7 mouse cellular contexts compared by ENCODE assay signal in the genomic region with DNA sequence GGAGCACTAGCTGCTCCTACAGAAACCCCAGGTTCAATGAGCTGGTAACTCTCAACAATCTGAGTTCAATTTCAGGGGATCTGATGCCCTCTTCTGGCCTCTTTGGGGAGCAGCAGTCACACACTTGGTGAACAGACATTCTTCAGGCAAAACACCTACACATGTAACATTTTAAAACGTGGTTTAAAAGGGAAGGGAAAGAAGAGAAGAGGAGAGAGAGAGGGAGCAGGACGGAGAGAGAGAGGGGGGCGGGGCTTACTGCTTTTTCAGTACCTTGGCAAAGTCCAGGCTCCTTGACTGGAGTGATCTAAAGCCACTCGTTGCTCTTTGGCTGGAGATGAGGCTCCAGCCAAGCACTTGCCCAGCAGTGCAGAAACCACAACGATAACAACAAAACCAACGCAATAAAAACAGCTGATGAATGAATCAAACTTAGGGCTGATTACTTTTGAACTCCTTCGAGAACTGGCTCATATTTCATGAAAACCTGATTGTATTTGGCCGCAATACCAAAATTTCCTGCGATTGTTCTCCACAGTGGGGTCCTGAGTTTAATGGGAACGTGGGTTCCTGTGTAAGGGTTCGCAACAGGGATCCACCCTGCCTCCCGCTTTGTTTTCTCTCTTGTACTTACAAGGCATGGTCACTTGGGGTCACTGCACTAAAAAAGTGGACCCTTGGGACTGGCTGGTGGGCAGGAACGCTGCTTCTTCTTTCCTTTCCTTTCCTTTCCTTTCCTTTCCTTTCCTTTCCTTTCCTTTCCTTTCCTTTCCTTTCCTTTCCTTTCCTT. TPM values are rescaled to one million over a fixed set of nuclear protein-coding genes. Genes with fewer than 3 reads are reported as not detected.
DNase-seq lines count a peak whose midpoint lies in the region; ATAC-seq and TF ChIP-seq lines count a peak whose summit lies in the region.

No protein-coding gene starts in this region.

- H3K79me2 ChIP-seq in CH12.LX (replicated peaks; ENCODE audit: control insufficient read depth, extremely low read depth, insufficient read depth, poor library complexity, severe bottlenecking): no peaks in the 10 kb centered on the region

- 36% methylated on average over 13 of the region's 13 CpGs for WGBS in liver, embryonic 12.5 days (ENCODE audit: insufficient replicate concordance)

- no peak overlapping the region for H3K9ac ChIP-seq in CH12.LX (ENCODE audit: insufficient read depth, low read depth)
- H3K9ac ChIP-seq in liver, embryonic 12.5 days: peak overlapping the region; percentile 33

- H3K9me3 ChIP-seq in CH12.LX (replicated peaks; ENCODE audit: low read length): no peaks in the 10 kb centered on the region
- H3K9me3 ChIP-seq in liver, embryonic 12.5 days (replicated peaks): no peaks in the 10 kb centered on the region

- peak overlapping the region; percentile 11; the same call in 1 of the 2 replicates for H3K4me2 ChIP-seq in CH12.LX (ENCODE audit: insufficient read depth, low read depth, poor library complexity, severe bottlenecking)
- H3K4me2 ChIP-seq in liver, embryonic 12.5 days: peak overlapping the region; percentile 60

- no peak for TF ChIP-seq EP300 in CH12.LX (IDR thresholded peaks at IDR 0.05; ENCODE audit: low read length)

- TF ChIP-seq POLR2A in CH12.LX (IDR thresholded peaks at IDR 0.05; ENCODE audit: low read depth, low read length): no peak

- no peak for ATAC-seq in liver, embryonic 12.5 days

- peak; percentile 68 for TF ChIP-seq RAD21 in CH12.LX (IDR thresholded peaks at IDR 0.05; ENCODE audit: low read depth, low read length)

- no peak overlapping the region for H3K27ac ChIP-seq in CH12.LX (ENCODE audit: insufficient read depth, low read depth)
- H3K27ac ChIP-seq in liver, embryonic 12.5 days: peak overlapping the region; percentile 8; the same call in 1 of the 2 replicates

- peak; percentile 27 to 63; a peak in 2 of 4 replicates for TF ChIP-seq CTCF in CH12.LX (conservative IDR thresholded peaks at IDR 0.05 in 1 of 2, IDR thresholded peaks at IDR 0.05 in 1 of 2; ENCODE audit: low read depth in 2 of 2, low read length in 2 of 2)

- DNase-seq in 3T3-L1 (ENCODE audit: low read depth, low spot score) (peak; percentile 75), CH12.LX (ENCODE audit: extremely low read depth) (peak; percentile 56), adipocyte (ENCODE audit: low spot score) (no peak)
- peak; percentile 73 to 88 for DNase-seq in heart, adult 9 months (ENCODE audit: low spot score in 2 of 2)
- no peak for DNase-seq in testis, postnatal 14 days (ENCODE audit: low spot score)
- no peak for DNase-seq in retina, postnatal 1 day

- dilution Hi-C loops in CH12.LX (cut with MboI; ENCODE audit: extremely low pct_ligation_motif_present, extremely low pct_unique_long_range_greater_than_20kb, low sequenced_read_pairs): no loop called here

- no peaks in the 10 kb centered on the region for H3K27me3 ChIP-seq in CH12.LX (replicated peaks)
- 0 out of 2 replicates have a peak, but pooled peaks cover 22% of the 10 kb centered on the region for H3K27me3 ChIP-seq in liver, embryonic 12.5 days (replicated peaks)

- H3K4me3 ChIP-seq in CH12.LX (replicated peaks in 1 of 3; ENCODE audit: low read depth in 2 of 3, low read length in 2 of 3, poor library complexity in 1 of 3): no peak overlapping the region
- H3K4me3 ChIP-seq in liver, embryonic 12.5 days: peak overlapping the region; percentile 19

- in situ Hi-C loops in CH12.LX (cut with MboI; ENCODE audit: low pct_ligation_motif_present, low pct_unique_long_range_greater_than_20kb, low sequenced_read_pairs): no loop called here

- peaks cover 0 to 15% of the 10 kb centered on the region in 2 experiments; a peak in 2 of 4 replicates for H3K4me1 ChIP-seq in CH12.LX (ENCODE audit: control insufficient read depth in 1 of 2, insufficient read depth in 2 of 2)
- peaks cover 48% of the 10 kb centered on the region for H3K4me1 ChIP-seq in liver, embryonic 12.5 days

- no peaks in the 10 kb centered on the region for H3K36me3 ChIP-seq in CH12.LX (replicated peaks in 1 of 2; ENCODE audit: control insufficient read depth in 1 of 2, insufficient read depth in 1 of 2, low read length in 1 of 2)
- H3K36me3 ChIP-seq in liver, embryonic 12.5 days: no peaks in the 10 kb centered on the region

TF ChIP-seq in CH12.LX, 34 proteins besides CTCF, POLR2A, EP300 and RAD21:
- peak; percentile 55 for TF ChIP-seq SMC3 (IDR thresholded peaks at IDR 0.05; ENCODE audit: low read depth, low read length)
- TF ChIP-seq MXI1 (IDR thresholded peaks at IDR 0.05; ENCODE audit: low read depth, low read length): no peak

RNA-seq across cellular contexts. Expression of a gene that starts 6.5 kb away (rescaled TPM):
- total RNA-seq in CH12.LX (2012; rRNA removed): 6.8 and 8.0 TPM in 2 replicates
- total RNA-seq in CH12.LX (2014; rRNA removed): 18.5 and 18.7 TPM in 2 replicates
- 10.8 and 12.1 TPM in 2 replicates for polyA plus RNA-seq in CH12.LX (2012; ENCODE audit: insufficient read length, low read depth)
- polyA plus RNA-seq in liver, embryonic 12.5 days (2016; fragmentation: Nextera tagmentation; extraction: Ambion mirVana): 45.1 and 47.0 TPM in 2 replicates

Comparison
In these comparisons a context has a peak if more than half of its experiments do, and no peak if none do; other contexts are left out.
1. DNase-seq: peak in 3T3-L1 (single experiment), CH12.LX (single experiment) and heart, adult 9 months (2 of 2); none in adipocyte (single experiment), testis, postnatal 14 days (single experiment) and retina, postnatal 1 day (single experiment).